In the genomic region with DNA sequence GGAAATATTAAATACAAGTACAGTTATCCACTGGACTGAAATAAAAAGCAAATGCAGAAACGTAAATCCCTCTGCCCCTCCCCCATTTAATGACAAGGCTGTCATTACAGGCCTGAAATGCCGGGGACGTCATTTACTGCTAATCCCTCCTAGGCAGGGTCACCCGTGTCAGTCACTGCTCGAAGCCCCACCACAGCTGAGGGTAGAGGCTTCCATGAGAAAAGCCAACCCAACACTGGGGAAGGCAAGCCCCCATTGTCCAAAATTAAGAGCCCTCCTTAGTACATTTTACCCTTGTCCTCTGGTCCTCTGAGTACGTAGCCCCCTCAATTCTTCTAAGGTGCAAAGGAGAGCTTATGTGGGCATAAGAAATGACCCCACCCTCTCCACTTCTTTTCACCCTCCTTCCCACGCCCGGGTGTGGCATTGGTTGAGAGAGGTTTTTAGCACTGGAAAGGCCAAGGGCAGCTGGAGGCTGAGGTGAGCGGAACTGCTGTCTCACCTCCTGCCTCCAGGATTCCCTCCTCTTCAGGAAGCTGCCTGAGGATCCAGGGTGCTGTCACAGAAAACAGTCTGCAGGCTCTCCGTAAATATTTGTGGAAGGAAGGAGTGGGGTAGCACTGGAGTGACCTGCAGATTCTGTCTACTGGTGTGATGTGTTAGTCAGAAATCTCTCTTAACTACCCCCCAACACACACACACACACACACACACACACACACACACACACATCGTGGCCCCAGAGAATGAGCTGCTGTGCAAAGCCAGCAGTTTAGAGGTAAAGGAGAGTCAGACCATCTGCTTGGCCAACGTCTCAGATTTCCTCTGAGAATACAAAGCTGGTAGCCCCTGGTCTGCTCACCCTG, we compare ENCODE assay signal across 30 mouse cellular contexts. TPM values are rescaled to one million over a fixed set of nuclear protein-coding genes. Genes with fewer than 3 reads are reported as not detected.
A peak's percentile ranks its signal among the peaks of the same experiment; 100 is the strongest.
DNase-seq lines count a peak whose midpoint lies in the region; ATAC-seq lines count a peak whose summit lies in the region.
"Had no signal": no experiment of that assay in that cellular context is flagged by ENCODE, and none has a peak within 500 bp of the region (broad histone marks: within the 10 kb centered on the region; RNA-seq: fewer than 3 reads in every experiment).

No protein-coding gene starts in this region.

- no peak overlapping the region for H3K9ac ChIP-seq in hindbrain, embryonic 11.5 days (ENCODE audit: low read depth, low read length)
- no peak overlapping the region for H3K9ac ChIP-seq in hindbrain, embryonic 13.5 days
- no peak overlapping the region for H3K9ac ChIP-seq in neural tube, embryonic 15.5 days (replicated peaks)
- no peak overlapping the region for H3K9ac ChIP-seq in neural tube, embryonic 11.5 days (ENCODE audit: low read length)
- H3K9ac ChIP-seq: forebrain, embryonic 13.5 days; heart, embryonic 13.5 days; hindbrain, embryonic 15.5 days had no signal

- no peaks in the 10 kb centered on the region for H3K36me3 ChIP-seq in hindbrain, embryonic 11.5 days (ENCODE audit: control insufficient read depth, insufficient read depth, low read length)
- no peaks in the 10 kb centered on the region for H3K36me3 ChIP-seq in hindbrain, embryonic 13.5 days
- no peaks in the 10 kb centered on the region for H3K36me3 ChIP-seq in neural tube, embryonic 15.5 days
- H3K36me3 ChIP-seq in embryonic facial prominence, embryonic 10.5 days (replicated peaks) = no peaks in the 10 kb centered on the region
- no peaks in the 10 kb centered on the region for H3K36me3 ChIP-seq in neural tube, embryonic 11.5 days (ENCODE audit: control insufficient read depth, insufficient read depth, low read length)
- H3K36me3 ChIP-seq: forebrain, embryonic 10.5 days; G1E; heart, embryonic 10.5 days; heart, embryonic 13.5 days; hindbrain, embryonic 15.5 days had no signal

- H3K27me3 ChIP-seq in hindbrain, embryonic 11.5 days (ENCODE audit: control insufficient read depth, insufficient read depth, low read length) = peaks cover 91% of the 10 kb centered on the region
- peaks cover 100% of the 10 kb centered on the region for H3K27me3 ChIP-seq in hindbrain, embryonic 13.5 days
- peaks cover 93% of the 10 kb centered on the region for H3K27me3 ChIP-seq in neural tube, embryonic 15.5 days (replicated peaks)
- peaks cover 100% of the 10 kb centered on the region for H3K27me3 ChIP-seq in embryonic facial prominence, embryonic 10.5 days (replicated peaks; ENCODE audit: low read depth, poor library complexity, severe bottlenecking)
- peaks cover 97% of the 10 kb centered on the region for H3K27me3 ChIP-seq in neural tube, embryonic 11.5 days (ENCODE audit: control insufficient read depth, insufficient read depth, low read length)

- no peak overlapping the region for H3K4me2 ChIP-seq in hindbrain, embryonic 11.5 days (replicated peaks; ENCODE audit: low read depth, low read length)
- H3K4me2 ChIP-seq in hindbrain, embryonic 13.5 days = no peak overlapping the region
- H3K4me2 ChIP-seq in neural tube, embryonic 15.5 days = no peak overlapping the region
- no peak overlapping the region for H3K4me2 ChIP-seq in neural tube, embryonic 11.5 days (ENCODE audit: low read depth)
- H3K4me2 ChIP-seq: forebrain, embryonic 13.5 days; hindbrain, embryonic 15.5 days had no signal

- H3K4me1 ChIP-seq in hindbrain, embryonic 11.5 days (replicated peaks; ENCODE audit: control insufficient read depth, insufficient read depth, low read length) = peaks cover 10% of the 10 kb centered on the region
- peaks cover 17% of the 10 kb centered on the region for H3K4me1 ChIP-seq in hindbrain, embryonic 13.5 days (replicated peaks)
- H3K4me1 ChIP-seq in neural tube, embryonic 15.5 days = peaks cover 19% of the 10 kb centered on the region
- peaks cover 42% of the 10 kb centered on the region for H3K4me1 ChIP-seq in embryonic facial prominence, embryonic 10.5 days
- H3K4me1 ChIP-seq in neural tube, embryonic 11.5 days (ENCODE audit: control insufficient read depth, insufficient read depth, low read length) = peaks cover 6% of the 10 kb centered on the region; the same call in 1 of the 2 replicates

- WGBS in hindbrain, embryonic 11.5 days = under 1% methylated on average over 12 of the region's 12 CpGs
- WGBS in hindbrain, embryonic 13.5 days = 3% methylated on average over 12 of the region's 12 CpGs
- 2% methylated on average over 12 of the region's 12 CpGs for WGBS in neural tube, embryonic 15.5 days
- 1% methylated on average over 12 of the region's 12 CpGs for WGBS in embryonic facial prominence, embryonic 10.5 days
- WGBS in neural tube, embryonic 11.5 days = under 1% methylated on average over 12 of the region's 12 CpGs

- peak; percentile 59 for DNase-seq in hindbrain, embryonic 11.5 days (ENCODE audit: low spot score)
- DNase-seq in neural tube, embryonic 10.5 days (ENCODE audit: extremely low spot score, low spot score) = peak; percentile 58
- DNase-seq in embryonic facial prominence, embryonic 10.5 days (ENCODE audit: low spot score) = peak; percentile 45
- peak; percentile 19 for DNase-seq in neural tube, embryonic 11.5 days (ENCODE audit: low spot score)
- DNase-seq in thymus, postnatal 14 days = no peak
- DNase-seq: adrenal gland, adult 2 months; adrenal gland, postnatal 14 days; cerebellum, adult 11 months; cerebellum, adult 2 months; cerebellum, adult 9-11 months; cerebellum, postnatal 25 days; embryo, embryonic 11 days; gastrocnemius, postnatal 10 days; gastrocnemius, postnatal 36 days; heart, adult 2 months; heart, postnatal 14 days; heart, postnatal 4 days had no signal

- H3K27ac ChIP-seq in hindbrain, embryonic 11.5 days (ENCODE audit: low read depth, low read length) = no peak overlapping the region
- no peak overlapping the region for H3K27ac ChIP-seq in hindbrain, embryonic 13.5 days
- H3K27ac ChIP-seq in neural tube, embryonic 15.5 days (replicated peaks) = no peak overlapping the region
- no peak overlapping the region for H3K27ac ChIP-seq in embryonic facial prominence, embryonic 10.5 days (replicated peaks)
- no peak overlapping the region for H3K27ac ChIP-seq in neural tube, embryonic 11.5 days (ENCODE audit: low read depth, low read length)
- H3K27ac ChIP-seq: forebrain, embryonic 10.5 days; forebrain, embryonic 13.5 days; heart, adult 2 months; heart, embryonic 10.5 days; heart, embryonic 13.5 days; hindbrain, embryonic 15.5 days had no signal

- H3K4me3 ChIP-seq in hindbrain, embryonic 11.5 days (ENCODE audit: low read depth, low read length) = no peak overlapping the region
- H3K4me3 ChIP-seq in hindbrain, embryonic 13.5 days = no peak overlapping the region
- no peak overlapping the region for H3K4me3 ChIP-seq in neural tube, embryonic 15.5 days (replicated peaks)
- H3K4me3 ChIP-seq in embryonic facial prominence, embryonic 10.5 days = no peak overlapping the region
- no peak overlapping the region for H3K4me3 ChIP-seq in neural tube, embryonic 11.5 days (ENCODE audit: low read depth, low read length)
- H3K4me3 ChIP-seq: forebrain, embryonic 10.5 days; heart, adult 2 months; heart, embryonic 13.5 days; hindbrain, embryonic 15.5 days had no signal

- no peaks in the 10 kb centered on the region for H3K9me3 ChIP-seq in hindbrain, embryonic 11.5 days (ENCODE audit: control insufficient read depth, low read length)
- H3K9me3 ChIP-seq in hindbrain, embryonic 13.5 days = no peaks in the 10 kb centered on the region
- no peaks in the 10 kb centered on the region for H3K9me3 ChIP-seq in neural tube, embryonic 15.5 days (replicated peaks)
- H3K9me3 ChIP-seq in embryonic facial prominence, embryonic 10.5 days = no peaks in the 10 kb centered on the region
- H3K9me3 ChIP-seq in neural tube, embryonic 11.5 days (ENCODE audit: control insufficient read depth, low read length) = no peaks in the 10 kb centered on the region
- H3K9me3 ChIP-seq: forebrain, embryonic 10.5 days; forebrain, embryonic 13.5 days; G1E; heart, embryonic 10.5 days; heart, embryonic 13.5 days; hindbrain, embryonic 15.5 days had no signal

- no peak for ATAC-seq in hindbrain, embryonic 11.5 days (ENCODE audit: low FRiP score)
- ATAC-seq in hindbrain, embryonic 13.5 days (ENCODE audit: low FRiP score) = no peak
- no peak for ATAC-seq in neural tube, embryonic 15.5 days (ENCODE audit: low FRiP score)
- no peak for ATAC-seq in neural tube, embryonic 11.5 days (ENCODE audit: insufficient read depth, low FRiP score, low TSS enrichment)
- ATAC-seq: forebrain, embryonic 13.5 days; forebrain, embryonic 16.5 days; Patski had no signal

RNA-seq across cellular contexts. Expression of gene Vax2, which starts 2.4 kb away (rescaled TPM):
- 0.23 and 0.39 TPM in 2 replicates for polyA plus RNA-seq in hindbrain, embryonic 11.5 days (2014; fragmentation: Nextera tagmentation; extraction: Ambion mirVana)
- polyA plus RNA-seq in hindbrain, embryonic 13.5 days (2015; fragmentation: Nextera tagmentation; extraction: Ambion mirVana) = not detected in 2 replicates
- polyA plus RNA-seq in neural tube, embryonic 15.5 days (2015; fragmentation: Nextera tagmentation; extraction: Ambion mirVana) = not detected in 2 replicates
- polyA plus RNA-seq in embryonic facial prominence, embryonic 10.5 days (2016; fragmentation: Nextera tagmentation; extraction: Ambion mirVana) = 3.7 and 4.8 TPM in 2 replicates
- polyA plus RNA-seq in neural tube, embryonic 11.5 days (2014; fragmentation: Nextera tagmentation; extraction: Ambion mirVana) = not detected in 2 replicates
- polyA plus RNA-seq: adrenal gland, adult 2 months; cerebellum, adult 2 months; forebrain, embryonic 13.5 days; forebrain, embryonic 16.5 days; G1E; heart, adult 2 months; heart, embryonic 10.5 days; heart, embryonic 13.5 days; heart, embryonic 16.5 days; hindbrain, embryonic 15.5 days had no signal

RNA-seq across cellular contexts. Expression of gene Atp6v1b1, which starts 29.3 kb away (rescaled TPM):
- 0.15 TPM in 1 of 2 replicates, not detected in the other for polyA plus RNA-seq in hindbrain, embryonic 11.5 days (2014; fragmentation: Nextera tagmentation; extraction: Ambion mirVana)
- not detected in 2 replicates for polyA plus RNA-seq in hindbrain, embryonic 13.5 days (2015; fragmentation: Nextera tagmentation; extraction: Ambion mirVana)
- polyA plus RNA-seq in neural tube, embryonic 15.5 days (2015; fragmentation: Nextera tagmentation; extraction: Ambion mirVana) = not detected in 2 replicates
- not detected in 2 replicates for polyA plus RNA-seq in embryonic facial prominence, embryonic 10.5 days (2016; fragmentation: Nextera tagmentation; extraction: Ambion mirVana)
- polyA plus RNA-seq in neural tube, embryonic 11.5 days (2014; fragmentation: Nextera tagmentation; extraction: Ambion mirVana) = not detected in 2 replicates
- polyA plus RNA-seq: adrenal gland, adult 2 months; cerebellum, adult 2 months; forebrain, embryonic 10.5 days; forebrain, embryonic 13.5 days; G1E; heart, embryonic 10.5 days; heart, embryonic 13.5 days; hindbrain, embryonic 15.5 days; Patski had no signal

RNA-seq across cellular contexts. Expression of gene Cd207, which starts 35.8 kb away (rescaled TPM):
- not detected in 2 replicates for polyA plus RNA-seq in hindbrain, embryonic 11.5 days (2014; fragmentation: Nextera tagmentation; extraction: Ambion mirVana)
- not detected in 2 replicates for polyA plus RNA-seq in hindbrain, embryonic 13.5 days (2015; fragmentation: Nextera tagmentation; extraction: Ambion mirVana)
- not detected in 2 replicates for polyA plus RNA-seq in neural tube, embryonic 15.5 days (2015; fragmentation: Nextera tagmentation; extraction: Ambion mirVana)
- not detected in 2 replicates for polyA plus RNA-seq in embryonic facial prominence, embryonic 10.5 days (2016; fragmentation: Nextera tagmentation; extraction: Ambion mirVana)
- polyA plus RNA-seq in neural tube, embryonic 11.5 days (2014; fragmentation: Nextera tagmentation; extraction: Ambion mirVana) = not detected in 2 replicates
- polyA plus RNA-seq: cerebellum, adult 2 months; embryonic facial prominence, embryonic 11.5 days; embryonic facial prominence, embryonic 14.5 days; forebrain, embryonic 10.5 days; forebrain, embryonic 13.5 days; forebrain, embryonic 16.5 days; G1E; heart, embryonic 10.5 days; hindbrain, embryonic 15.5 days; Patski had no signal

RNA-seq across cellular contexts. Expression of gene Ankrd53, which starts 48.9 kb away (rescaled TPM):
- 0.12 TPM in 1 of 2 replicates, not detected in the other for polyA plus RNA-seq in hindbrain, embryonic 11.5 days (2014; fragmentation: Nextera tagmentation; extraction: Ambion mirVana)
- polyA plus RNA-seq in hindbrain, embryonic 13.5 days (2015; fragmentation: Nextera tagmentation; extraction: Ambion mirVana) = 0.19 and 0.21 TPM in 2 replicates
- 0.19 TPM in 1 of 2 replicates, not detected in the other for polyA plus RNA-seq in neural tube, embryonic 15.5 days (2015; fragmentation: Nextera tagmentation; extraction: Ambion mirVana)
- polyA plus RNA-seq in embryonic facial prominence, embryonic 10.5 days (2016; fragmentation: Nextera tagmentation; extraction: Ambion mirVana) = 0.11 and 0.15 TPM in 2 replicates
- polyA plus RNA-seq in neural tube, embryonic 11.5 days (2014; fragmentation: Nextera tagmentation; extraction: Ambion mirVana) = 0.26 TPM in 1 of 2 replicates, not detected in the other
- polyA plus RNA-seq: adrenal gland, adult 2 months; cerebellum, adult 2 months; embryonic facial prominence, embryonic 11.5 days; G1E; heart, embryonic 13.5 days; heart, embryonic 16.5 days had no signal

RNA-seq across cellular contexts. Expression of gene Clec4f, which starts 57.5 kb away (rescaled TPM):
- polyA plus RNA-seq in hindbrain, embryonic 11.5 days (2014; fragmentation: Nextera tagmentation; extraction: Ambion mirVana) = not detected in 2 replicates
- not detected in 2 replicates for polyA plus RNA-seq in hindbrain, embryonic 13.5 days (2015; fragmentation: Nextera tagmentation; extraction: Ambion mirVana)
- not detected in 2 replicates for polyA plus RNA-seq in neural tube, embryonic 15.5 days (2015; fragmentation: Nextera tagmentation; extraction: Ambion mirVana)
- not detected in 2 replicates for polyA plus RNA-seq in embryonic facial prominence, embryonic 10.5 days (2016; fragmentation: Nextera tagmentation; extraction: Ambion mirVana)
- polyA plus RNA-seq in neural tube, embryonic 11.5 days (2014; fragmentation: Nextera tagmentation; extraction: Ambion mirVana) = not detected in 2 replicates
- polyA plus RNA-seq: adrenal gland, adult 2 months; cerebellum, adult 2 months; embryonic facial prominence, embryonic 11.5 days; embryonic facial prominence, embryonic 14.5 days; forebrain, embryonic 10.5 days; forebrain, embryonic 13.5 days; forebrain, embryonic 16.5 days; G1E; heart, adult 2 months; heart, embryonic 10.5 days; hindbrain, embryonic 15.5 days; Patski had no signal
